Mouse (Mus musculus) MEL (cell line): Measurements from ENCODE around the gene Fyn. TPM values are rescaled to one million over a fixed set of nuclear protein-coding genes. Genes with fewer than 3 reads are reported as not detected.

Experiments used
- DNase-seq: peaks from one replicate; pipeline ENCODE4 v3.0.0; 2011; ENCODE audit warnings: low read depth, low spot score
- H3K27ac ChIP-seq: 2 replicates; pipeline ENCODE4 v1.5.1; 2012; ENCODE audit warnings: low read depth, mild to moderate bottlenecking, control low read depth, low read length, moderate library complexity; ENCODE audit not compliant: control insufficient read depth
- H3K27me3 ChIP-seq, 2 experiments: fragments of 150-350 bp in 1 of 2; sonication (generic) in 1 of 2; 2 replicates each; pipeline ENCODE4 v1.6.1; 2012; ENCODE audit warnings: low read length in 2 of 2, mild to moderate bottlenecking in 2 of 2, improper control_type of control experiment in 1 of 2, moderate library complexity in 1 of 2; ENCODE audit not compliant: insufficient read depth in 2 of 2, control insufficient read depth in 1 of 2
- H3K36me3 ChIP-seq, 2 experiments: 2 replicates each; pipeline ENCODE4 v1.6.1; 2012 to 2014; ENCODE audit warnings: low read length in 2 of 2, improper control_type of control experiment in 1 of 2, inconsistent platforms in 1 of 2, mild to moderate bottlenecking in 1 of 2; ENCODE audit not compliant: insufficient read depth in 2 of 2, control insufficient read depth in 1 of 2
- H3K4me1 ChIP-seq, 2 experiments: fragments of 150-350 bp in 1 of 2; sonication (generic) in 1 of 2; 2 replicates each; pipeline ENCODE4 v1.6.1; 2012; ENCODE audit warnings: low read length in 2 of 2, improper control_type of control experiment in 1 of 2, mild to moderate bottlenecking in 1 of 2; ENCODE audit not compliant: insufficient read depth in 2 of 2, control insufficient read depth in 1 of 2
- H3K4me3 ChIP-seq, 2 experiments: fragments of 150-350 bp in 1 of 2; sonication (generic) in 1 of 2; 2 replicates each; pipeline ENCODE4 v1.5.1; 2012; ENCODE audit warnings: low read depth in 2 of 2, low read length in 2 of 2, mild to moderate bottlenecking in 2 of 2, moderate library complexity in 2 of 2, control low read depth in 1 of 2, improper control_type of control experiment in 1 of 2; ENCODE audit not compliant: control insufficient read depth in 1 of 2, insufficient read depth in 1 of 2
- H3K79me2 ChIP-seq: 2 replicates; pipeline ENCODE4 v1.6.1; 2012; ENCODE audit warnings: mild to moderate bottlenecking, low read length, moderate library complexity; ENCODE audit not compliant: control insufficient read depth, poor library complexity, insufficient read depth
- H3K9ac ChIP-seq: 2 replicates; pipeline ENCODE4 v1.6.1; 2012; ENCODE audit warnings: low read depth, mild to moderate bottlenecking, control low read depth, low read length, moderate library complexity; ENCODE audit not compliant: control insufficient read depth, poor library complexity, severe bottlenecking
- H3K9me3 ChIP-seq: fragments of 150-350 bp; sonication (generic); replicated peaks from 2 replicates; pipeline ENCODE4 v1.6.1; 2012; ENCODE audit warnings: mild to moderate bottlenecking, low read length, improper control_type of control experiment, moderate library complexity; ENCODE audit not compliant: insufficient read depth
- CHD1 ChIP-seq: IDR thresholded peaks from 2 replicates; pipeline ENCODE4 v1.6.1; 2012; ENCODE audit warnings: low read depth, mild to moderate bottlenecking, inconsistent platforms, low read length, improper control_type of control experiment
- CHD2 ChIP-seq: IDR thresholded peaks from 2 replicates; pipeline ENCODE4 v1.6.1; 2011; ENCODE audit warnings: low read length, improper control_type of control experiment
- CTCF ChIP-seq, 3 experiments: IDR thresholded peaks in 2 of 3; conservative IDR thresholded peaks in 1 of 3; 2 replicates each; pipeline ENCODE4 v1.5.1; 2011 to 2012; ENCODE audit warnings: low read length in 3 of 3, low read depth in 2 of 3, mild to moderate bottlenecking in 2 of 3, improper control_type of control experiment in 1 of 3, inconsistent platforms in 1 of 3, mixed read lengths in 1 of 3, moderate library complexity in 1 of 3; ENCODE audit not compliant: control insufficient read depth in 1 of 3, insufficient read depth in 1 of 3, poor library complexity in 1 of 3, severe bottlenecking in 1 of 3
- E2F4 ChIP-seq: IDR thresholded peaks from 2 replicates; pipeline ENCODE4 v1.6.1; 2011; ENCODE audit warnings: low read depth, low read length, improper control_type of control experiment, borderline replicate concordance
- EP300 ChIP-seq, 2 experiments: IDR thresholded peaks; 2 replicates each; pipeline ENCODE4 v1.6.1; 2011; ENCODE audit warnings: improper control_type of control experiment in 2 of 2, low read length in 2 of 2, low read depth in 1 of 2, mild to moderate bottlenecking in 1 of 2
- HCFC1 ChIP-seq: IDR thresholded peaks from 2 replicates; pipeline ENCODE4 v1.6.1; 2012; ENCODE audit warnings: low read depth, mild to moderate bottlenecking, inconsistent platforms, low read length, improper control_type of control experiment, moderate library complexity
- JUND ChIP-seq: IDR thresholded peaks from 2 replicates; pipeline ENCODE4 v1.6.1; 2011; ENCODE audit warnings: low read depth, mild to moderate bottlenecking, improper control_type of control experiment, low read length
- KAT2A ChIP-seq: conservative IDR thresholded peaks from 2 replicates; pipeline ENCODE4 v1.6.1; 2012; ENCODE audit warnings: low read depth, low read length, improper control_type of control experiment, inconsistent platforms
- MAZ ChIP-seq: IDR thresholded peaks from 2 replicates; pipeline ENCODE4 v1.6.1; 2012; ENCODE audit warnings: low read depth, mild to moderate bottlenecking, inconsistent platforms, low read length, improper control_type of control experiment
- MYB ChIP-seq: IDR thresholded peaks from 2 replicates; pipeline ENCODE4 v1.6.1; 2011; ENCODE audit warnings: mild to moderate bottlenecking, low read depth, low read length, improper control_type of control experiment
- NRF1 ChIP-seq: IDR thresholded peaks from 2 replicates; pipeline ENCODE4 v1.6.1; 2014; ENCODE audit warnings: low read depth, mild to moderate bottlenecking, inconsistent platforms, low read length, improper control_type of control experiment, moderate library complexity; ENCODE audit not compliant: poor library complexity, insufficient read depth, severe bottlenecking
- POLR2A ChIP-seq, 2 experiments: IDR thresholded peaks; 2 replicates each; pipeline ENCODE4 v1.6.1; 2011 to 2012; ENCODE audit warnings: low read length in 2 of 2, mild to moderate bottlenecking in 2 of 2, control low read depth in 1 of 2, improper control_type of control experiment in 1 of 2, low read depth in 1 of 2, moderate library complexity in 1 of 2; ENCODE audit not compliant: control insufficient read depth in 1 of 2, insufficient read depth in 1 of 2, poor library complexity in 1 of 2
- RCOR1 ChIP-seq: IDR thresholded peaks from 2 replicates; pipeline ENCODE4 v1.6.1; 2012; ENCODE audit warnings: low read depth, mild to moderate bottlenecking, inconsistent platforms, low read length, improper control_type of control experiment
- USF2 ChIP-seq, 2 experiments: IDR thresholded peaks; 2 replicates each; pipeline ENCODE4 v1.6.1; 2011 to 2012; ENCODE audit warnings: improper control_type of control experiment in 2 of 2, low read length in 2 of 2, borderline replicate concordance in 1 of 2, inconsistent platforms in 1 of 2, low read depth in 1 of 2, mild to moderate bottlenecking in 1 of 2; ENCODE audit not compliant: insufficient read depth in 1 of 2
- ZKSCAN1 ChIP-seq: IDR thresholded peaks from 2 replicates; pipeline ENCODE4 v1.6.1; 2012; ENCODE audit warnings: low read depth, mild to moderate bottlenecking, inconsistent platforms, low read length, improper control_type of control experiment, moderate library complexity
- ZMIZ1 ChIP-seq: IDR thresholded peaks from 2 replicates; pipeline ENCODE4 v1.6.1; 2012; ENCODE audit warnings: low read depth, mild to moderate bottlenecking, inconsistent platforms, low read length, improper control_type of control experiment, moderate library complexity
- ZNF384 ChIP-seq: IDR thresholded peaks from 2 replicates; pipeline ENCODE4 v1.6.1; 2012; ENCODE audit warnings: low read depth, mild to moderate bottlenecking, inconsistent platforms, low read length, improper control_type of control experiment
- polyA plus RNA-seq, 2 experiments: library from polyadenylated mRNA; stranded (reverse) in 1 of 2; unstranded in 1 of 2; fragments of >175 nt in 1 of 2; fragments of >200 nt in 1 of 2; gene quantifications; 2 replicates each; pipeline versions ENCODE4 v1.2.1 to v1.2.4; 2012; ENCODE audit warnings: low replicate concordance in 2 of 2, low read depth in 1 of 2; ENCODE audit not compliant: insufficient read length in 2 of 2, insufficient read depth in 1 of 2, missing spikeins in 1 of 2
- total RNA-seq: library from RNA; depleted of rRNA; stranded (reverse); fragments of 300-350 nt; gene quantifications from 2 replicates; pipeline ENCODE4 v1.2.3, GENCODE M21; 2012

The Fyn gene
- total and polyA plus RNA-seq, 3 experiments, result 0.03 TPM; not detected in 2

- Histone ChIP-seq H3K4me1 (no peaks in the 10 kb centered on the region), H3K9me3 (no peaks in the 10 kb centered on the region), H3K9ac (no peak overlapping the region), H3K4me3 (no peak overlapping the region), H3K36me3 (no peaks in the 10 kb centered on the region), H3K27me3 (no peaks in the 10 kb centered on the region; a peak in 1 of 4 replicates), H3K27ac (no peak overlapping the region), H3K79me2 (no peaks in the 10 kb centered on the region)
- no peak for DNase-seq
- TF ChIP-seq CHD2 (no peak), CTCF (IDR thresholded peaks at IDR 0.05 in 2 of 3, conservative IDR thresholded peaks at IDR 0.05 in 1 of 3; ENCODE audit: control insufficient read depth in 1 of 3, insufficient read depth in 1 of 3, low read depth in 2 of 3, low read length in 3 of 3, poor library complexity in 1 of 3, severe bottlenecking in 1 of 3) (no peak), EP300 (IDR thresholded peaks at IDR 0.05; ENCODE audit: low read depth in 1 of 2, low read length in 2 of 2) (no peak), ZMIZ1 (no peak), CHD1 (no peak)
These were observed 103.3 kb downstream of the Fyn start for GRCm38 (mm10) chr10:39471714-39472531.

DNA sequence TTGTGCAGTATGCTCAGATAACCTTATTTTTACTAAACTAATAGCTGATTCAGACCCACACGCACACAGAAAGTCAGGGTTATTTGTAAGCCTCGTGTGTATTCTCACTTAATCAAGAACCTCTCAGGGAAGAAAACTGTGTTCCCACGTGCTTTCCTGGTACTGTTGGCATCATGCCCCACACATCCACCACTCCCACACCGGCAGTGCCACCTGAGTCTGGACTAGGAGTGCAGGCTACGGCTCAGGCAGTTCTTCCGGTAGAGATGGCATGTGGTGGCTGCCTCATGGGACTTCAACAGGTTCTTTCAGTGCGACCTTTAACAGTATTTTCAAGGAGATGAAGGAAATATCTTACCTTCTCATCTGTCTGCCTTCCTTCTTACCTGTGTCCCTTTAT, 104.3 kb downstream of the Fyn start:
- no peak for TF ChIP-seq HCFC1
- TF ChIP-seq ZNF384, result no peak
- TF ChIP-seq E2F4, result no peak
- TF ChIP-seq KAT2A, result no peak
- no peak for TF ChIP-seq RCOR1
- TF ChIP-seq USF2 (IDR thresholded peaks at IDR 0.05; ENCODE audit: borderline replicate concordance in 1 of 2, insufficient read depth in 1 of 2, low read depth in 1 of 2, low read length in 2 of 2), result no peak
- TF ChIP-seq MAZ, result no peak
- no peak for TF ChIP-seq JUND
- TF ChIP-seq POLR2A (IDR thresholded peaks at IDR 0.05; ENCODE audit: control insufficient read depth in 1 of 2, insufficient read depth in 1 of 2, low read depth in 1 of 2, low read length in 2 of 2, poor library complexity in 1 of 2), result no peak
- TF ChIP-seq ZKSCAN1, result no peak
- TF ChIP-seq MYB, result no peak
- no peak for TF ChIP-seq NRF1
- no peaks in the 10 kb centered on the region for H3K9me3 ChIP-seq
- H3K36me3 ChIP-seq, result no peaks in the 10 kb centered on the region
- H3K27me3 ChIP-seq, result no peaks in the 10 kb centered on the region
- H3K4me1 ChIP-seq, result no peaks in the 10 kb centered on the region
- no peak overlapping the region for H3K9ac ChIP-seq
- no peak for DNase-seq
- H3K79me2 ChIP-seq, result no peaks in the 10 kb centered on the region
- no peak overlapping the region for H3K4me3 ChIP-seq
- H3K27ac ChIP-seq, result no peak overlapping the region
